Mouse (Mus musculus): ENCODE measurements around the gene Phactr1.

Gene Phactr1

GRCm38 (mm10) chr13:43030222-43030621 lies 349.8 kb downstream of the Phactr1 start:
- no peak for DNase-seq (ENCODE audit: low read depth, low spot score)

DNA sequence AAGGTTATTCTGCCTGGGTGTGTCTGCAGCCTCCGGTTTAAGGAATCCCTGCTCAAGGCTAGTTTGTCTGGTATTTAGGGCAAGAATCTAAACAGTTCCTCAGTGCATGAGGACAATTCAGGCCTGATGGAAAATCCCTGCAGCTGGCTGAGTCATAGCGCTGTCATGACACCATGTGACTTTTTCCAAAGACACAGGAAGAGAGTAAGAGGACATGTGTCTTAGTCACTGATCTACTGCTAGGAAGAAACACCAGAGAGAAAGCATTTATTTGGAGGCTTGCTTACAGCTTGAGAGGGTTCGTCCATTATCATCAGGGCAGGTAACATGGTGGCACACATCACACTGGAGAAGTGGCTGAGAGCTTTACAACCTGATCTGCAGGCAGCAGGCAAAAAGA lies 352.0 kb downstream of the Phactr1 start:
- no peak for DNase-seq (ENCODE audit: low read depth, low spot score)

DNA sequence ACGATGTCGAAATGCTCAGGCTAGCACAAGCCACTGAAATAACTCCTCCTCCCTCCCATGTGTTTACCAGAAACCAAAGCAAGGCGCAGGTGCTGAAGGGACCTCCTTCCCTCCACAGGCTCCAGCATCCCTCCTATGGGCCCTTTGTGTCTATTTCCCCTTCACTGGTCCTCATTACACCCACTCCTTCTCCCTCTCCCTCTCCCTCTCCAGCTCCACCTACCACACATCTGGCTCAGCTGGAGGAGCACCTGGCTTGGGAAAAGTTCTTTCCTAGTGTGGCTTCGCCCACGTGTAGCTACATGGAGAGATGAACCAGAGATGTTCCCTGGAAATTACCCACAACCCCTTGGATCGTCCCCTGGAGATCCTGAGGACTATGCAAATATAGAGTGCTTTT lies 356.1 kb downstream of the Phactr1 start:
- DNase-seq (ENCODE audit: low read depth, low spot score): no peak

DNA sequence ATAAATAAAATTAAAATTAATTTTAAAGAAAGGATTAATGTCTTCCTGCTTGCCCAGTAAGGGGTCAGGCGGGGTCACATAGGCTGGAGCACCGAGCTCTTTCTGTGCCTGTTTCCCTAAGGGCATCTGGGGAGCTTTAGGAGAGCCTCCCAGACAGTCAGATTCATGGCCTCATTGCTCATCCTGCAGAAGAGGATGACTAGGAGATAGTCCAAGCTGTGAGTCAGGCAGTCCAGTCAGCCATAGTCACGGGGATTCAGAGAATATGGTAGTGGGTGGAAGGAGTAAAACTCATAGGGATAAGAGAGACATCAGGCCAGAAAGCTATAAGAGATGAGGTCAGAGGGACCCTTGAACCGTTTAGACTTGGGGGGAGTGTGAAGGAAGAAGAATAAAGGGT lies 362.3 kb downstream of the Phactr1 start:
- no peak for DNase-seq (ENCODE audit: low read depth, low spot score)

GRCm38 (mm10) chr13:43048553-43048952 lies 368.1 kb downstream of the Phactr1 start:
- no peak for DNase-seq (ENCODE audit: low read depth, low spot score)

DNA sequence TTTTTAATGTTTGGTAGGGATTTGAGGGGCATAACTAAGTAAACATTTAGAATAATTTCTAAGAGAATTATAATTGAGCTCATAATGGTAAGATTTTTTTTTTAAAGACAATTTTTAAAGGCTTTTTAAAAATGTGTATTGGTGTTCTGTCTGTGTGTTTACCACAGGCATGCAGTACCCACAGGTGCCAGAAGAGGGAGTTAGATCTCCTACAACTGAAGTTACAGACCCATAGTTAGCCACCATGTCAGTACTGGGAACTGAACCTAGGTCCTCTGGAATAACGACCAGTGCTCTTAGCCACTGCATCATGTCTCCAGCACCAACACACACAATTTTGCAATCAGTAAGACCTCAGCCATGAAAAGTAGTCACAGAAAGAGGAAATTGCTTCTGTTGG lies 372.8 kb downstream of the Phactr1 start:
- no peak for DNase-seq (ENCODE audit: low read depth, low spot score)

DNA sequence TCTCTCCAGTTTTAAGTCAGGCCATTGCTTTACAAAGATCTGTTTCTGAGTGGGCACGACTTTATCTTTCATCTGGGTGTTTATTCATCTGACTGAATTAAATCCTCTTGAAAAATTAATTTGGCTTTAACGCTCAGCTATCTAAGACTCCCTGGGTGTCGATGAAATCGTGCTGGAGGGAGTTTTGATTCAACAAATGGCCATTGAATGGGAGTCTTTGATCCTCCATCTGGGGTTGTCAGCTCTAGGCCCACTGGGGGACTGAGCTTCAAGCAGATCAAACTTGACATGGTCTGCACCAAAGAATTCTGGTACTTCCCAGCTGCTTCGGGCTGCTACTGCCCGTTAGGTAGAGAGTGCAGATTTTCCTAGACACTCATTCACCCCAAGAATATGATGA lies 374.7 kb downstream of the Phactr1 start:
- DNase-seq (ENCODE audit: low read depth, low spot score): no peak

- DNase-seq (ENCODE audit: low read depth, low spot score): no peak
Observed at GRCm38 (mm10) chr13:43057104-43057503, 376.7 kb downstream of the Phactr1 start.

DNA sequence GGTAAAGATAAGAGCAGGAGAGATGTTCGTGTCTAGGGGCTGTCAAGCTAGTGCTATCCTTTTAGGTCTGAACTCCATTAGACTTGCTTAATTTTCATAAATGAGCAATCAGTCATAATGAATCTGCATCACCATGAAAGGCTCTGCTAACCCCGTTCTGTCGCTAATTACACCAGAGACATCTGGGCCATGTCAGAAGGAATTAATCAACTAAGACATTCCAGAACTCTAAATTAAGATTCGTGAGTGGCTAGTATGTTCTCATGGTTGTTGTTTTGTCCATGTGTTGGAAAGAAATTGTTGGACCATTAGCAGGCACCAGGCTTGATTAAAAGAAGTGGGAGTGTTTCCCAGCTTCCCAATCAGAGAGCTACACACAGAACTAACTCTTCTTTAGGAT lies 382.9 kb downstream of the Phactr1 start:
- no peak for DNase-seq (ENCODE audit: low read depth, low spot score)

GRCm38 (mm10) chr13:43068716-43069265 lies 388.4 kb downstream of the Phactr1 start:
- no peak for DNase-seq (ENCODE audit: low read depth, low spot score)

GRCm38 (mm10) chr13:43070496-43070895 lies 390.1 kb downstream of the Phactr1 start:
- DNase-seq (ENCODE audit: low read depth, low spot score): no peak

- DNase-seq (ENCODE audit: low read depth, low spot score): no peak
Observed at GRCm38 (mm10) chr13:43070971-43071370, 390.5 kb downstream of the Phactr1 start.

- DNase-seq (ENCODE audit: low read depth, low spot score): no peak
Observed at GRCm38 (mm10) chr13:43075456-43075855, 395.0 kb downstream of the Phactr1 start.

GRCm38 (mm10) chr13:43077485-43077884 lies 397.1 kb downstream of the Phactr1 start:
- DNase-seq (ENCODE audit: low read depth, low spot score): no peak

DNA sequence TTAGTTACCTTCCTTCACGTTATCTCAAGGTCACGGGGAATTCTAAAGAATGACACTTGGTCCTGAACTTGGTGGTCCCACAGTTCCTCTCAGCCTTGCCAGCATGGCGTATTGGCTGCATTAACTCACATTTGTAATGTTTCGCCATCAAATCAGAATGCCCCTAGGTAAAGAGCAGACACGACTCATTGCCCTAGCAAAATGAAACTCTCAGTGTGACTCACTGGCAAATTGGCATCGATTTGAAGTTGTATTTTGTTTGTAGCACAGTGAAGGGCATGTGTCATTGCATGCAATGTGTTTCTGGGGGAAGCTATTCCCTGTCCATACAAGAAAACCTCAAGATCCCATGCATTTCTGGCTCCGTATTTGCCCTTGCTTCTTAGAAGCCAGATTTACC lies 404.8 kb downstream of the Phactr1 start:
- DNase-seq (ENCODE audit: low read depth, low spot score): no peak

- DNase-seq (ENCODE audit: low read depth, low spot score): no peak
Observed at GRCm38 (mm10) chr13:43094365-43094764, 413.9 kb downstream of the Phactr1 start.

DNA sequence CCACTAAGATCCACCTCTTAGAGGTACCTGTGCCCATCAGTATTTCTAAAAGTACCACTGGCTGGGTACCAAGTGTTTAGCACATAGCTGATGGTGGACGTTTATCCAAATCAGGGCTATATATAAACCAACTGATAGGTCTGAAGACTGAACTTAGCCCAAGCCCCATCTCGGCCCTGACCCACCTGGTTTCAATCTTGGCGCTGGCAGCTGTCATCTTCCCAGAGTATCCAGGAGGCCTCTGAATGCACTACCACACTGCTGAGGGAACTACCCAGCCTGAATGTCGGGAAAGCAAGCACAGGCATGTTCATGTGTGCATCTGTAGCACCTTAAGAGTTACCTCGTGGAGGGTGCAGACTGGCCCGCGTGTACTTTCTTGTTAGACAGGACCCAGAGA lies 422.5 kb downstream of the Phactr1 start:
- DNase-seq (ENCODE audit: low read depth, low spot score): no peak

DNA sequence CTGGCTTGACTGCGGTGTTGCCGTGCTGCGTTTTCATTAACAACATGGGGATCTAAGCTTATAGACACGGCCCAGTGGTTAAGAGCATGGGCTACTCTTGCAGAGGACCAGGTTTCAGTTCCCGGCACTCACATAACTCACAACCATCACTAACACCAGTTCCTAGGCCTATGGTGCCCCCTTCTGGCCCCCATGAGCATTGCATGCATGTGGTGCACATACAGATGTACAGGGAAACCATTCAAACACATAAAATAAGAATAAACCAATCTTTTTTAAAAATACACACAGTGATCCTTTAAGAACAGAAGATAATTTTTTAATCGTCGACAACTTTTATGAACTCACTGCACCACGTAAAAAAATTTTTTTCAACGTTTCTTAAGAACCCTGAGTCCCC lies 424.1 kb downstream of the Phactr1 start:
- no peak for DNase-seq (ENCODE audit: low read depth, low spot score)

- no peak for DNase-seq (ENCODE audit: low read depth, low spot score)
Observed at GRCm38 (mm10) chr13:43112280-43112679, 431.9 kb downstream of the Phactr1 start.

DNA sequence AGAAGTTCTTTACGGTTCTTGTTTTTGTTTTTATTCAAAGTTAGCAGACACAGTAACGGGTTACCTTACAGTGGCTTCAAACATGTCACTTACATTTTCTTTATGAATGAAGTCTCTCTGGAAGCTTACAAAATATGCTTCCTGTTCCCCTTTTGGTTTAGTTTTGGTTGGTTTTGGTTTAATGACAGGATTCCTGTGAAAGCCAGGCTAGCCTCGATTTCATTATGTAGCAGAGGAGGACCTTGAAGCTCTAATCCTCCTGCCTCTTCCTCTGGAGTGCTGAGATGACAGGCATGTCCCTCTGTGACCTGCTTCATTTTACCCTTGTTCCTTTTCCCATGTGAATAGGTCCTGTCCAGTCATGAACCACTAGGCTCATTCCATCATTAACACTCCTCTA lies 432.3 kb downstream of the Phactr1 start:
- no peak for DNase-seq (ENCODE audit: low read depth, low spot score)

- no peak for DNase-seq (ENCODE audit: low read depth, low spot score)
Observed at GRCm38 (mm10) chr13:43113141-43113540, 432.7 kb downstream of the Phactr1 start.

DNA sequence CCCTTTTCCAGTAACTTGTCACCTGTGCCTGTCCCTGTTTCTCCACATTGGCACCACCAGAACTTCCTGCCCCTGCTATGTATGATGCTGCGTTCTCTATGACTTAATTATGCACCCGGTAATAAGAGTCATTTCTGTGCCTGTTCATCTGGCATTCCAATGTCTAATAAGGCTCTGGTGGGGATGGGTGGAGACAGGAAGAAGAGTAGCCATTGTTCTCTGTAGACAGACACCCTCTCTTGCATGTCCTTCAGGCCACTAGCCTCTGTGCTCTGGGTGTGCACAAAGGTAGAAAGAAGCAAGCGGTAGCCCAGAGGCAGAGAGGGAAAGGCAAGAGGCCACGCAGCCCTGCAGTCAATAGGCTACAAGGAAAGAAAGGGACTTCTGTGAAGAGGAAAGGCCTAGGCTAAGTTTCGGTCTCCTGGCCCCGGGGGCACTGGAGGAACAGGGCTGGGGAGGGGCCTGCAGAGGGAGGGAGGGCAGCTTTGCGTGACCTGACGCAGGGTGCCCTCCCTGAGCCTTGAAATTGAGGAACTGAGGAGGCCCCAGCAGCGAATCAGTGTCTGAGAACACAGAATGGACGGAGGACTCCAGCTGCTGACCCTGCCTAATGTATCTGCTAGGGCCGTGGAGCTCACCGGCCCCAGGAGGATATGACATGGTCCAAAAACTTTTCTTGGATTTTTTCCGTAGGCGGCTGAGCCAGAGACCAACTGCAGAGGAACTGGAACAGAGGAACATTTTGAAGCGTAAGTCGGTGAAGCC lies 442.1 kb downstream of the Phactr1 start:
- no peak for DNase-seq (ENCODE audit: low read depth, low spot score)

DNA sequence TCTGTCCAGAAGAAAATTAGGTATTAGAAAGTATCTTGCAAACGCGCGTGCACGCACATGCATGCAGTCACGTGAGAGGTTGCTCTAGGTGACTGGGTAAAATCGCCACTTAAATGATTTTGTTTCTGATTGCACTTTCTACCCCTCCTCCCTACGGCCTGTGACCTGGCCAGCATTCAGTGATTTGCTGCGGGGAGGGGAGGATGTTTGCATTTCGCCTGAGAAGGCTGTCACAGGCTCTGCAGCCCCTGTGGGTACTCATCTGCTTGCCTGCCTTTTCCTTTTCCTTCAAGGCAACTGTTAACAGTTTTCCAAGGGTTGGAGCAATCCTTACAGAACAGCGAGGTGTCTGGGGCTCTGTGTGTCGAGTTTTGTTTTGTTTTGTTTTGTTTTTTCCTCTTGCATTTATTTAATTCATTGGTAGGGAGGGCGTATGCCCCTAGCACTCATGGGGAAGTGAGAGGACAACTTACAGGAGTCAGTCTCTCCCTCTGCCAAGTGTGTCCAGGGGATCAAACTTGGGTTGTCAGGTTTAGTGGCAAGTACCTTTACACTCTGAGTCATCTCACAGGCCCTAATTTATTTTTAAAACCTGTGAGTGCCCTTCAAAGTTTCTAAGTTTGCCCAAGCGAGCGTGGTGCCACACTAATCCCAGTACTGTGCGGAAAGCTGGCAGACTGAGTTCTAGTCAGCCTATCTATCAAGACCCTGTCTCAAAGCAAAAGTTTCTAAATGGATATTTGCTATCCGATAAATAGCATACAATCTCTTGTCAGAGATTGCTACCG lies 443.7 kb downstream of the Phactr1 start:
- no peak for DNase-seq (ENCODE audit: low read depth, low spot score)
